Mouse (Mus musculus) kidney, adult 2 months (tissue): Measurements from ENCODE around the gene Ptk7. TPM values are rescaled to one million over a fixed set of nuclear protein-coding genes. Genes with fewer than 3 reads are reported as not detected.
"Not testable (repeated sequence)": the region's sequence is repeated elsewhere in the genome, so short reads cannot be mapped to it uniquely, and the experiment has no call there.

Experiments
- DNase-seq: peaks from one replicate; pipeline ENCODE4 v3.0.0; 2021
- H3K27ac ChIP-seq: fragments of 200-500 bp; 2 replicates; pipeline ENCODE4 v1.5.1; 2012; ENCODE audit warnings: low read depth, low read length, control low read depth, inconsistent platforms; ENCODE audit not compliant: insufficient read depth
- H3K27me3 ChIP-seq: fragments of 200-500 bp; replicated peaks from 2 replicates; pipeline ENCODE4 v1.6.1; 2012; ENCODE audit warnings: mild to moderate bottlenecking, moderate library complexity, low read length, inconsistent platforms; ENCODE audit not compliant: control insufficient read depth, insufficient read depth
- H3K36me3 ChIP-seq: fragments of 200-500 bp; 2 replicates; pipeline ENCODE4 v1.6.1; 2012; ENCODE audit warnings: mild to moderate bottlenecking, moderate library complexity, low read length, inconsistent platforms; ENCODE audit not compliant: control insufficient read depth, insufficient read depth
- H3K4me1 ChIP-seq: fragments of 200-500 bp; 2 replicates; pipeline ENCODE4 v1.6.1; 2011; ENCODE audit warnings: low read length; ENCODE audit not compliant: control insufficient read depth, insufficient read depth
- H3K4me3 ChIP-seq: fragments of 200-500 bp; 2 replicates; pipeline ENCODE4 v1.5.1; 2011; ENCODE audit warnings: mild to moderate bottlenecking, low read depth, low read length, control low read depth; ENCODE audit not compliant: insufficient read depth
- CTCF ChIP-seq: fragments of 200-500 bp; conservative IDR thresholded peaks from 2 replicates; pipeline ENCODE4 v1.5.1; 2011; ENCODE audit warnings: low read depth, mild to moderate bottlenecking, control low read depth, low read length, moderate library complexity, mixed read lengths; ENCODE audit not compliant: insufficient read depth, insufficient read length
- POLR2A ChIP-seq: fragments of 200-500 bp; IDR thresholded peaks from one replicate; pipeline ENCODE4 v1.6.1; 2011; ENCODE audit warnings: low read depth, low read length, control low read depth
- WGBS: fragments of 180-500 bp; shearing (Covaris S2); methylation state at CpG from one replicate; pipeline ENCODE4 v1.1.7; 2018; 5-methylcytosine and 5-hydroxymethylcytosine counted together
- polyA plus RNA-seq: library from polyadenylated mRNA; depleted of rRNA; stranded (reverse); fragments of >200 nt; gene quantifications from 2 replicates; pipeline ENCODE4 v1.2.3, GENCODE M21; 2012

Ptk7 gene
- polyA plus RNA-seq, 1 experiment, result 9.4 TPM

DNA sequence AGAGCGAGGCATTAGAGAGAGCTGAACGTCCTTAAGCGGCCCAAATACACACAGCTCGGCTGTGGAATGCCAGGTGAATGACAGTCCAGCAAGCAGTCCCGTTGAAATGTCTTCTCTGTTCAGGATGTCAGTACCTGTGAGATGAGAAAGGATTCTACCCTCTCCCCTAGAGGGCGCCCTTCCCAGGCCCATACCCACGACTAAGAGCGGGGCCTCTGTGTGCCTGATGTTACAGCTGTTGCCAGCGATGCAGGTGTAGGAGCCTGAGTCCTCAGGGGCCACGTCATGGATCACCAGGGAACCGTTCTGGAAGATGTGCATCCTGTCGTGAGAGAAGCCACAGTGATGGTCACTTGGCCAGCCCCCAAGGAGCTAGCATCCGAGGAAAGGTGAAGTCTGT, 53.2 kb downstream of the Ptk7 start:
- H3K36me3 ChIP-seq, result no peaks in the 10 kb centered on the region
- H3K27ac ChIP-seq, result no peak overlapping the region
- H3K4me1 ChIP-seq, result no peaks in the 10 kb centered on the region
- peak; percentile 31 for DNase-seq
- 85% methylated on average over 13 of the region's 13 CpGs for WGBS
- TF ChIP-seq POLR2A, result no peak
- peak; percentile 58 for TF ChIP-seq CTCF
- no peak overlapping the region for H3K4me3 ChIP-seq
- H3K27me3 ChIP-seq, result no peaks in the 10 kb centered on the region

DNA sequence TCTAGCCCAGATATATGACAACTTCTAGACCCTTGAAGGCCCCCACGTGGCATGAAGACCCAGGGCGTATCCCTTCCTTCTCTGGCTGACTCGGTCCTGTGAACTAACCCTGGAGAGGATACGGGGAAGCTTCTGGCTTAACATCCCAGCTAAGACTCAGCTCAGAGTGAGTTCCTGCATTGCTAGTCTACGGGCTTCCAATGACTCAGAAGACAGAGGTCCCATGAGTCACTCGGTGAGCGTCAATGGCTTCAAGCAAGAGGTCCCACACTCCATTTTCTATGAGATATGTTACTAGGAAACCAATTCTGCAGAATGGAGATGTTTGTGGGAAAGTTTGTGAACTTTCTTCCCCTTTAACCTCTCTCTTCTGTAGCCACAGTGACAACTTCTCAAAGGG, 54.8 kb downstream of the Ptk7 start:
- H3K4me1 ChIP-seq, result no peaks in the 10 kb centered on the region
- H3K27ac ChIP-seq, result no peak overlapping the region
- DNase-seq, result no peak
- H3K4me3 ChIP-seq, result no peak overlapping the region
- H3K27me3 ChIP-seq, result no peaks in the 10 kb centered on the region
- H3K36me3 ChIP-seq, result no peaks in the 10 kb centered on the region
- TF ChIP-seq CTCF, result no peak
- WGBS, result 91% methylated on average over 7 of the region's 7 CpGs

DNA sequence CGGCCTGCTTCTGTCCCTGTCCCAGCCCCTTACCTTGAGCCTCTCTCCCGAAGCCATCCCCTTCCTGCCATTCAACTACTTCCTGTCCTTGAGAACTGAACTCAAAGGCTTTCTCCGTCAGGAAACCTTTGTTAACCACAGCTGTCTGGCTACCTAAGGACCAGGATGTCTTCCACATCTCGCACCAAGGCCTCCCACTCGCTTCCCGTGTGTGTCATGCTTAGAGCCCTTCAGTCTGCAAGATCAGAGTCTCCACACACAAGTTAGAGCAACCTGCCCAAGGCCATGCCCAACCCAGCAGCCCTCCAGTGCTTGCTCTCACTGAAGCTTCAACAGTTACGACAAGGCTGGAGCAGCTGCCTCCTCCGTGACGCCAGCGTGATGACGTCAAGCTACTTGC, 58.3 kb downstream of the Ptk7 start:
- H3K36me3 ChIP-seq, result no peaks in the 10 kb centered on the region
- H3K27ac ChIP-seq, result no peak overlapping the region
- no peak for DNase-seq
- H3K27me3 ChIP-seq, result no peaks in the 10 kb centered on the region
- H3K4me3 ChIP-seq, result no peak overlapping the region
- no peaks in the 10 kb centered on the region for H3K4me1 ChIP-seq
- 78% methylated on average over 11 of the region's 11 CpGs for WGBS
- TF ChIP-seq POLR2A (no peak), CTCF (no peak)

DNA sequence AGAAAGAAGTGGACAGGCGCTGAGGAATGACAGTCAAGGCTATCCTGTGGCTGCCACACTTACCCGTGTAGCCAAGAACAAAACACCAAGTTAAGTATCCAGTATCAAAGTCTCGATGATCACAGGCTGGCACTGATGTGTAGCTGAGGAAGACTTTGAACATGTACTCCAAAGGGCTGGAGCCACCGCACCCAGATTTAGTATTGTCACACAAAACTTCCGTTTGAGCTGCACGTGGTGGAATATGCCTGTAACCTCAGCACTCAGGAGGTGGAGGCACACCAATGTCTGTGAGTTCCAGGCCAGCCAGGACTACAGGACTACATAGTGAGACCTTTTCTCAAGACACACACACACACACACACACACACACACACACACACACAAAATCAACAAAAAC, 70.2 kb downstream of the Ptk7 start:
- 72% methylated on average over 6 of the region's 6 CpGs for WGBS
- Histone ChIP-seq H3K4me3 (no peak overlapping the region), H3K36me3 (no peaks in the 10 kb centered on the region), H3K27me3 (no peaks in the 10 kb centered on the region), H3K27ac (no peak overlapping the region), H3K4me1 (peaks cover 6% of the 10 kb centered on the region; the same call in 1 of the 2 replicates)
- TF ChIP-seq CTCF, result no peak
- no peak for TF ChIP-seq POLR2A
- no peak for DNase-seq

DNA sequence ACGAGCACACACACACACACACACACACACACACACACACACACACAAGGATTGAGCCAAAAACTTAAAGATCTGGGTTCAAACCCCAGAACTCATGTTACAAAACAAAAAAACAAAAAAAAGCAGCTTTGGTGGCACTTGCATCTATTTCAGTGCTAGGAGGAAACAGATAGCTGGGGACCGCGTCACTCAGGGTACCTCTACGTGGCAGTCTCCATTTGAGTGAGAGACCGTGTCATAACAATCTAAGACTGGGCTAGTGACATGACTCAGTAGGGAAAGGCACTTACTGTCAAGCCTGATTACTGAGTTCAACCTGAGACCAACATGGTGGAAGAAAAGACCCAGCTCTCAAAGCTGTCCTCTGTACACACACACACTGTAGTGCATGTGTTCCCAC, 71.2 kb downstream of the Ptk7 start:
- TF ChIP-seq CTCF (no peak), POLR2A (no peak)
- Histone ChIP-seq H3K4me3 (no peak overlapping the region), H3K4me1 (peaks cover 14% of the 10 kb centered on the region), H3K36me3 (no peaks in the 10 kb centered on the region), H3K27ac (no peak overlapping the region), H3K27me3 (no peaks in the 10 kb centered on the region)
- no peak for DNase-seq
- 89% methylated on average over 5 of the region's 5 CpGs for WGBS

DNA sequence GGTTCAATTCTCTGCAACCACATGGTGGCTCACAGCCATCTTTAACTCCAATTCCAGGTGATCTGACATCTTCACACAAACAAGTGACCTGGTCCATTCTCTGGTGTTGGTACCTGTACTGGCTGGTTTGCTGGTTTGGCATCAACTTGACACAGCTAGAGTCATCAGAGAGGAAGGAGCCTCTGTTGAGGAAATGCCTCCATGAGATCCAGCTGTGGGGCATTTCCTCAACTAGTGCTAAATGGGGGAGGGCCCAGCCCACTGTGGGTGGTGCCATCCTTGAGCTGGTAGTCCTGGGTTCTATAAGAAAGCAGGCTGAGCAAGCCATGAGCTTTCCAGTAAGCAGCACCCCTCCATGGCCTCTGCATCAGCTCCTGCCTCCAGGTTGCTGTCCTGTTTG, 72.0 kb downstream of the Ptk7 start:
- not testable (repeated sequence) for H3K4me3 ChIP-seq, H3K27ac ChIP-seq, H3K27me3 ChIP-seq, DNase-seq, H3K36me3 ChIP-seq
- peaks cover 14% of the 10 kb centered on the region for H3K4me1 ChIP-seq

DNA sequence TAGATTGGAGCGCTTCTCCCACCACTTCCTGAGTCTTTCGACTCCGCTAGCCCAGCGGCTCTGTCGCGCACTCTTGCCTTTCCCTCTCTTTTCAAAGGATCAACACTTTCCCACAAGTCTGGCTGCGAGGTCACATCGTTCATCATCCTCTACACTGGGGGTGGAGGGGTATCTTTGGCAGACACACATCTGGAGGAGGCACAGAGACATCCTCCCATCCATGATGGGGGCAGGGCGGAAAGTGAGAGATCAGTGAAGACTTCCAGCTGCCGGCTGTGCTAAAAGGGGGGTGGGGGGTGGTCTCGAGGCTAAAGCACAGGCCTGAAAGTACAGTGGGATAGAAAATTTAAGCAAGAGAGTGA, 72.7 kb downstream of the Ptk7 start:
- 1% methylated on average over 11 of the region's 11 CpGs for WGBS
- peak overlapping the region; percentile 56 for H3K27ac ChIP-seq
- TF ChIP-seq CTCF, result no peak
- no peak for TF ChIP-seq POLR2A

More for the DNA sequence above, 72.7 kb downstream of the Ptk7 start:
- H3K4me1 ChIP-seq, result peaks cover 14% of the 10 kb centered on the region
- no peak for DNase-seq
- H3K4me3 ChIP-seq, result peak overlapping the region; percentile 72
- H3K27me3 ChIP-seq, result no peaks in the 10 kb centered on the region
- H3K36me3 ChIP-seq, result no peaks in the 10 kb centered on the region
